Mouse (Mus musculus) lung, adult 2 months (tissue): Measurements from ENCODE around the gene Tepsin.

Experiments
- CTCF ChIP-seq: fragments of 200-500 bp; IDR thresholded peaks from 2 replicates; pipeline ENCODE4 v1.5.1; 2011; ENCODE audit warnings: mild to moderate bottlenecking, low read length, control low read depth; ENCODE audit not compliant: insufficient read depth
- POLR2A ChIP-seq: fragments of 200-500 bp; IDR thresholded peaks from 2 replicates; pipeline ENCODE4 v1.6.1; 2011; ENCODE audit warnings: low read depth, mild to moderate bottlenecking, control low read depth, low read length, borderline replicate concordance; ENCODE audit errors: extremely low read depth

DNA sequence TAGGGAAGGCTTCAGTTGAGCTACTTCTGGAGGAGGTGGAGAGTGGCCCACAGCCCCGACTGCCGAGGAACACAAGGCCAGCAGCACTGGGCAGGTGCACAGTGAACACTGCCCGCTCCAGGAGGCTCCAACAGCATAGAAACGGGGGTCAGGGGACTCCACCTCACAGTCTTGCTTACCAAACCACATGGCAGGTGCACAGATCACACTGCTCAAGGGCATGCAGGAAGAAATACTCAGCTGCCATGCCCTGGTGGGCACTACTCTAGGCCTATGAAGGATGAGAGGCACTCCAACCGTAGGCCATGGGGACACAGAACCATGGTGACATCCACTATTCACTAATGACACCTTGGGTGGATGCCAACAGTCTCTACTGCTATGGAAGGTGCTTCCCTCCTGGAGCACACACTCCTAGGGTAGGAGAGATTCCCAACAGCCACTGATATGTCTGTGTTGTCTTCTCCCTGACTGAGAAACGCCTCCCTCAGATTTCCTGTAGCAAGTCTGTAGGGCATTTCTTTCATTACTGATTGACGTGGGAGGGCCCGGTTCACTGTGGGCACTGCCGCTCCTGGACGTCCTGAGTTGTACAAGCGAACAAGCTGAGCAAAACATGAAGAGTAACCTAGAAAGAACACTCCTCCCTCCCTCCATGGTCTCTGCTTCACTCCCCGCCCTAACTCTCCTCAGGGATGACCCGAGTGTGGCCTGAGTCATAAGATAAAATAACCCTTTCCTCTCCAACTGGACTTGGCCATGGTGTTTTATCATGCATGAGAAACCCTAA lies 45.4 kb upstream of the Tepsin start:
- TF ChIP-seq POLR2A (no peak), CTCF (no peak)
